Mouse (Mus musculus): ENCODE measurements around the gene Caprin1. TPM values are rescaled to one million over a fixed set of nuclear protein-coding genes. Genes with fewer than 3 reads are reported as not detected.

Gene Caprin1
- polyA plus RNA-seq, 1 experiment from 2014 or later: 202 TPM

GRCm38 (mm10) chr2:103751771-103752170 lies 45.7 kb downstream of the Caprin1 start:
- 91% methylated on average over 6 of the region's 6 CpGs for WGBS
- Histone ChIP-seq H3K27ac (replicated peaks) (no peak overlapping the region), H3K4me1 (no peaks in the 10 kb centered on the region), H3K9ac (no peak overlapping the region), H3K36me3 (peaks cover 92% of the 10 kb centered on the region), H3K4me2 (no peak overlapping the region), H3K27me3 (replicated peaks) (no peaks in the 10 kb centered on the region), H3K9me3 (no peaks in the 10 kb centered on the region), H3K4me3 (no peak overlapping the region)
- no peak for ATAC-seq (ENCODE audit: extremely low read depth, insufficient number of reproducible peaks, low FRiP score, low TSS enrichment)

GRCm38 (mm10) chr2:103749091-103749490 lies 48.4 kb downstream of the Caprin1 start:
- H3K4me2 ChIP-seq: no peak overlapping the region
- no peaks in the 10 kb centered on the region for H3K27me3 ChIP-seq (replicated peaks)
- ATAC-seq (ENCODE audit: extremely low read depth, insufficient number of reproducible peaks, low FRiP score, low TSS enrichment): no peak
- H3K27ac ChIP-seq (replicated peaks): no peak overlapping the region
- peaks cover 90% of the 10 kb centered on the region for H3K36me3 ChIP-seq
- H3K9me3 ChIP-seq: no peaks in the 10 kb centered on the region
- H3K4me3 ChIP-seq: no peak overlapping the region
- 83% methylated on average over 3 of the region's 3 CpGs for WGBS
- H3K4me1 ChIP-seq: no peaks in the 10 kb centered on the region
- H3K9ac ChIP-seq: no peak overlapping the region

- no peaks in the 10 kb centered on the region for H3K27me3 ChIP-seq (replicated peaks)
- H3K4me3 ChIP-seq: no peak overlapping the region
- H3K4me2 ChIP-seq: no peak overlapping the region
- no peaks in the 10 kb centered on the region for H3K9me3 ChIP-seq
- peaks cover 90% of the 10 kb centered on the region for H3K36me3 ChIP-seq
- WGBS: 80% methylated on average over 9 of the region's 9 CpGs
- ATAC-seq (ENCODE audit: extremely low read depth, insufficient number of reproducible peaks, low FRiP score, low TSS enrichment): no peak
- H3K9ac ChIP-seq: no peak overlapping the region
- no peaks in the 10 kb centered on the region for H3K4me1 ChIP-seq
- H3K27ac ChIP-seq (replicated peaks): no peak overlapping the region
These were observed 49.6 kb downstream of the Caprin1 start for GRCm38 (mm10) chr2:103747891-103748290.

- Histone ChIP-seq H3K36me3 (peaks cover 90% of the 10 kb centered on the region), H3K27ac (replicated peaks) (no peak overlapping the region), H3K4me3 (no peak overlapping the region), H3K4me1 (no peaks in the 10 kb centered on the region), H3K9me3 (no peaks in the 10 kb centered on the region), H3K27me3 (replicated peaks) (no peaks in the 10 kb centered on the region), H3K4me2 (no peak overlapping the region), H3K9ac (no peak overlapping the region)
- no peak for ATAC-seq (ENCODE audit: extremely low read depth, insufficient number of reproducible peaks, low FRiP score, low TSS enrichment)
- 84% methylated on average over 2 of the region's 2 CpGs for WGBS
These were observed 50.7 kb downstream of the Caprin1 start for GRCm38 (mm10) chr2:103746761-103747160.

GRCm38 (mm10) chr2:103746096-103746495 lies 51.4 kb downstream of the Caprin1 start:
- Histone ChIP-seq H3K9ac (no peak overlapping the region), H3K9me3 (no peaks in the 10 kb centered on the region), H3K4me2 (no peak overlapping the region), H3K4me3 (no peak overlapping the region), H3K27ac (replicated peaks) (no peak overlapping the region), H3K27me3 (replicated peaks) (no peaks in the 10 kb centered on the region), H3K4me1 (no peaks in the 10 kb centered on the region), H3K36me3 (peaks cover 84% of the 10 kb centered on the region)
- WGBS: 78% methylated on average over 2 of the region's 2 CpGs
- ATAC-seq (ENCODE audit: extremely low read depth, insufficient number of reproducible peaks, low FRiP score, low TSS enrichment): no peak

- Histone ChIP-seq H3K4me2 (no peak overlapping the region), H3K4me3 (no peak overlapping the region), H3K9ac (no peak overlapping the region), H3K36me3 (peaks cover 80% of the 10 kb centered on the region), H3K9me3 (no peaks in the 10 kb centered on the region), H3K27ac (replicated peaks) (no peak overlapping the region), H3K27me3 (replicated peaks) (no peaks in the 10 kb centered on the region), H3K4me1 (no peaks in the 10 kb centered on the region)
- ATAC-seq (ENCODE audit: extremely low read depth, insufficient number of reproducible peaks, low FRiP score, low TSS enrichment): no peak
- 81% methylated on average over 5 of the region's 5 CpGs for WGBS
These were observed 52.0 kb downstream of the Caprin1 start for GRCm38 (mm10) chr2:103745481-103745880.

- 79% methylated on average over 7 of the region's 7 CpGs for WGBS
- H3K27ac ChIP-seq (replicated peaks): no peak overlapping the region
- no peaks in the 10 kb centered on the region for H3K9me3 ChIP-seq
- no peak for ATAC-seq (ENCODE audit: extremely low read depth, insufficient number of reproducible peaks, low FRiP score, low TSS enrichment)
- H3K4me1 ChIP-seq: no peaks in the 10 kb centered on the region
- H3K27me3 ChIP-seq (replicated peaks): no peaks in the 10 kb centered on the region
- H3K9ac ChIP-seq: no peak overlapping the region
- no peak overlapping the region for H3K4me3 ChIP-seq
- H3K36me3 ChIP-seq: peaks cover 78% of the 10 kb centered on the region
- no peak overlapping the region for H3K4me2 ChIP-seq
These were observed 53.5 kb downstream of the Caprin1 start for GRCm38 (mm10) chr2:103743988-103744387.

GRCm38 (mm10) chr2:103743536-103743935 lies 53.9 kb downstream of the Caprin1 start:
- Histone ChIP-seq H3K27me3 (replicated peaks) (no peaks in the 10 kb centered on the region), H3K36me3 (peaks cover 78% of the 10 kb centered on the region), H3K4me1 (no peaks in the 10 kb centered on the region), H3K4me3 (no peak overlapping the region), H3K9me3 (no peaks in the 10 kb centered on the region), H3K27ac (replicated peaks) (no peak overlapping the region), H3K4me2 (no peak overlapping the region), H3K9ac (no peak overlapping the region)
- ATAC-seq (ENCODE audit: extremely low read depth, insufficient number of reproducible peaks, low FRiP score, low TSS enrichment): no peak
- WGBS: 83% methylated on average over 2 of the region's 2 CpGs

- H3K4me3 ChIP-seq: no peak overlapping the region
These were observed 54.6 kb downstream of the Caprin1 start for GRCm38 (mm10) chr2:103742821-103743220.

GRCm38 (mm10) chr2:103731423-103731822 lies 66.0 kb downstream of the Caprin1 start:
- WGBS: 92% methylated on average over 6 of the region's 6 CpGs
- H3K4me2 ChIP-seq: no peak overlapping the region
- H3K36me3 ChIP-seq: peaks cover 97% of the 10 kb centered on the region

More at GRCm38 (mm10) chr2:103742821-103743220, 54.6 kb downstream of the Caprin1 start:
- Histone ChIP-seq H3K36me3 (peaks cover 73% of the 10 kb centered on the region), H3K27ac (replicated peaks) (no peak overlapping the region), H3K27me3 (replicated peaks) (no peaks in the 10 kb centered on the region), H3K4me2 (no peak overlapping the region), H3K9ac (no peak overlapping the region), H3K4me1 (no peaks in the 10 kb centered on the region), H3K9me3 (no peaks in the 10 kb centered on the region)
- no peak for ATAC-seq (ENCODE audit: extremely low read depth, insufficient number of reproducible peaks, low FRiP score, low TSS enrichment)
- 92% methylated on average over 6 of the region's 6 CpGs for WGBS

GRCm38 (mm10) chr2:103730999-103731398 lies 66.5 kb downstream of the Caprin1 start:
- Histone ChIP-seq H3K27ac (replicated peaks) (no peak overlapping the region), H3K4me1 (no peaks in the 10 kb centered on the region), H3K4me2 (no peak overlapping the region), H3K36me3 (peaks cover 97% of the 10 kb centered on the region), H3K9ac (no peak overlapping the region), H3K27me3 (replicated peaks) (no peaks in the 10 kb centered on the region), H3K4me3 (no peak overlapping the region), H3K9me3 (no peaks in the 10 kb centered on the region)
- ATAC-seq (ENCODE audit: extremely low read depth, insufficient number of reproducible peaks, low FRiP score, low TSS enrichment): no peak
- WGBS: 79% methylated on average over 8 of the region's 8 CpGs

More at GRCm38 (mm10) chr2:103731423-103731822, 66.0 kb downstream of the Caprin1 start:
- Histone ChIP-seq H3K9ac (no peak overlapping the region), H3K9me3 (no peaks in the 10 kb centered on the region), H3K4me1 (no peaks in the 10 kb centered on the region), H3K27me3 (replicated peaks) (no peaks in the 10 kb centered on the region), H3K27ac (replicated peaks) (no peak overlapping the region), H3K4me3 (no peak overlapping the region)
- ATAC-seq (ENCODE audit: extremely low read depth, insufficient number of reproducible peaks, low FRiP score, low TSS enrichment): no peak

- Histone ChIP-seq H3K9ac (no peak overlapping the region), H3K4me3 (no peak overlapping the region), H3K27me3 (replicated peaks) (no peaks in the 10 kb centered on the region), H3K27ac (replicated peaks) (no peak overlapping the region), H3K4me1 (no peaks in the 10 kb centered on the region), H3K4me2 (no peak overlapping the region), H3K36me3 (peaks cover 97% of the 10 kb centered on the region), H3K9me3 (no peaks in the 10 kb centered on the region)
- WGBS: 80% methylated on average over 12 of the region's 12 CpGs
- ATAC-seq (ENCODE audit: extremely low read depth, insufficient number of reproducible peaks, low FRiP score, low TSS enrichment): no peak
These were observed 69.4 kb downstream of the Caprin1 start for GRCm38 (mm10) chr2:103728027-103728540.
